Mouse (Mus musculus): ENCODE data around the gene Naxe. TPM values are rescaled to one million over a fixed set of nuclear protein-coding genes. Genes with fewer than 3 reads are reported as not detected.

The Naxe gene
- polyA plus RNA-seq, 1 experiment from 2014 or later, result 185 TPM

DNA sequence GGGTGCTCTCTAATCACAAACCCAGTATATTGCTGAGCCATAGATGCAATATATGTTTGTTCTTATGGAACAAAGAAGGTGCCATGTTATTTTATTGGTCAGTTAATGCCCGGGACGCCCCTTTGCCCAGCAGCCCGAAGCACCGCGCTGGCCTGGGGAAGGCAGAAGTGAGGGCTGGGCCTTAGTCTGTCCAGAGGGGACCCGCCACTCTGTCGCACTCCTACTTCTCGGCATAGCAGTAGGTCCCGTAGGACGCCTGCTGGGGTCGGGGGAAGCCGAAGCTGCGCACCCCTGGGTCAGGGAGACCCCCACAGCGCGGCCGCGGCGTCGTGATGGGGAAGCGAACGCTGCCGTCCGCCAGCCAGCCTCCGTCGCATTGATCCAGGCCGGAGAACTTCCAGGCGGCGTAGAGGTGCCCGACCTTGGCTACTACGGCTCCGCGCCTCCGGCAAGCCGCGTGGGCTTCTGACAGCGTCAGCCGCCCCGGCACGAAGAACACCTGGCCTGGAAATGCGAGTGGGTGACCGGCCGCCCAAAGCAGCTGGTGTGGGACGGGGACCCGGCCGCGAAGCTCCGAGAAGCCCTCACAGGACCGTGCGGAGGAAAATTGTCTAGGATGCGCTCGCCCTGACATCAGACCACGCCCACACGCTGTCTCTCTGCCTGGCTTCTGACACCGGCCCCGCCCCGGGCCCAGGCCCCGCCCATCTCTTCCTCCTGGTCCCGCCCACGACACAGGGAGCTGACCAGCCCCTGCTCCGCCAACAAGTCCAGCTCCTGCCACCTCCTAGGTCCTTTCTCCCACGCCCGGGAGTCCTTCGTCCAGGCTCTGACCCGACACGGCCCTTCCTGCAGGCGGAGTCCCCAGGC lies 35.7 kb downstream of the Naxe start:
- Histone ChIP-seq H3K36me3 (no peaks in the 10 kb centered on the region), H3K27ac (no peak overlapping the region), H3K27me3 (peaks cover 84% of the 10 kb centered on the region), H3K4me2 (peak overlapping the region; percentile 95), H3K9ac (replicated peaks) (peak overlapping the region; percentile 44; the same call in 1 of the 2 replicates), H3K4me1 (replicated peaks) (peaks cover 18% of the 10 kb centered on the region), H3K9me3 (no peaks in the 10 kb centered on the region), H3K4me3 (replicated peaks) (peak overlapping the region; percentile 52)
- peak; percentile 78 for ATAC-seq (ENCODE audit: insufficient number of reproducible peaks, insufficient read depth, low FRiP score, low TSS enrichment, low read depth)
- under 1% methylated on average over 65 of the region's 66 CpGs for whole genome bisulfite sequencing

GRCm38 (mm10) chr3:88010634-88011265 lies 47.5 kb downstream of the Naxe start:
- H3K27ac ChIP-seq, result no peak overlapping the region
- no peak overlapping the region for H3K4me3 ChIP-seq (replicated peaks)
- H3K4me2 ChIP-seq, result no peak overlapping the region
- no peak for ATAC-seq (ENCODE audit: insufficient number of reproducible peaks, insufficient read depth, low FRiP score, low TSS enrichment, low read depth)
- no peaks in the 10 kb centered on the region for H3K4me1 ChIP-seq (replicated peaks)
- H3K36me3 ChIP-seq, result no peaks in the 10 kb centered on the region
- H3K9ac ChIP-seq (replicated peaks), result no peak overlapping the region
- H3K27me3 ChIP-seq, result peaks cover 29% of the 10 kb centered on the region
- WGBS, result 11% methylated on average over 6 of the region's 6 CpGs
- H3K9me3 ChIP-seq, result 0 out of 2 replicates have a peak, but pooled peaks cover 5% of the 10 kb centered on the region

Other genes with a start within 250 kb of the Naxe start
- 12.0 and 14.2 TPM in 2 replicates for gene Pear1, start 234.2 kb downstream of the Naxe start, polyA plus RNA-seq (2016; fragmentation: Nextera tagmentation; extraction: Ambion mirVana)
- gene Sh2d2a, start 211.7 kb downstream of the Naxe start, polyA plus RNA-seq (2016; fragmentation: Nextera tagmentation; extraction: Ambion mirVana), result not detected in 2 replicates
- gene Prcc, start 172.9 kb downstream of the Naxe start, polyA plus RNA-seq (2016; fragmentation: Nextera tagmentation; extraction: Ambion mirVana), result 15.8 and 16.2 TPM in 2 replicates
- gene Hdgf, start 152.2 kb downstream of the Naxe start, polyA plus RNA-seq (2016; fragmentation: Nextera tagmentation; extraction: Ambion mirVana), result 286 and 294 TPM in 2 replicates
- 80.4 and 85.9 TPM in 2 replicates for gene Mrpl24, start 139.0 kb downstream of the Naxe start, polyA plus RNA-seq (2016; fragmentation: Nextera tagmentation; extraction: Ambion mirVana)
- 83.2 and 86.4 TPM in 2 replicates for gene Isg20l2, start 128.2 kb downstream of the Naxe start, polyA plus RNA-seq (2016; fragmentation: Nextera tagmentation; extraction: Ambion mirVana)
- gene Rrnad1, start 127.8 kb downstream of the Naxe start, polyA plus RNA-seq (2016; fragmentation: Nextera tagmentation; extraction: Ambion mirVana), result 22.4 and 26.5 TPM in 2 replicates
- 614 and 667 TPM in 2 replicates for gene Crabp2, start 109.8 kb downstream of the Naxe start, polyA plus RNA-seq (2016; fragmentation: Nextera tagmentation; extraction: Ambion mirVana)
- gene Nes, start 87.4 kb downstream of the Naxe start, polyA plus RNA-seq (2016; fragmentation: Nextera tagmentation; extraction: Ambion mirVana), result 29.4 and 32.5 TPM in 2 replicates
- gene Bcan, start 58.3 kb downstream of the Naxe start, polyA plus RNA-seq (2016; fragmentation: Nextera tagmentation; extraction: Ambion mirVana), result 0.13 and 0.65 TPM in 2 replicates
- 0.10 and 0.12 TPM in 2 replicates for gene Hapln2, start 30.9 kb downstream of the Naxe start, polyA plus RNA-seq (2016; fragmentation: Nextera tagmentation; extraction: Ambion mirVana)
- gene Gpatch4, start 15.4 kb downstream of the Naxe start, polyA plus RNA-seq (2016; fragmentation: Nextera tagmentation; extraction: Ambion mirVana), result 30.8 and 31.1 TPM in 2 replicates
- not detected in 2 replicates for gene Ttc24, start 19.8 kb upstream of the Naxe start, polyA plus RNA-seq (2016; fragmentation: Nextera tagmentation; extraction: Ambion mirVana)
- gene Iqgap3, start 23.5 kb upstream of the Naxe start, polyA plus RNA-seq (2016; fragmentation: Nextera tagmentation; extraction: Ambion mirVana), result 24.3 and 25.6 TPM in 2 replicates
- 12.1 and 14.3 TPM in 2 replicates for gene Mef2d, start 83.9 kb upstream of the Naxe start, polyA plus RNA-seq (2016; fragmentation: Nextera tagmentation; extraction: Ambion mirVana)
- gene Rhbg, start 196.2 kb upstream of the Naxe start, polyA plus RNA-seq (2016; fragmentation: Nextera tagmentation; extraction: Ambion mirVana), result 1.3 TPM in 2 replicates
- 0.25 TPM in 1 of 2 replicates, not detected in the other for gene Gm38392, start 228.7 kb upstream of the Naxe start, polyA plus RNA-seq (2016; fragmentation: Nextera tagmentation; extraction: Ambion mirVana)
- gene Tsacc, start 238.5 kb upstream of the Naxe start, polyA plus RNA-seq (2016; fragmentation: Nextera tagmentation; extraction: Ambion mirVana), result 13.5 and 14.3 TPM in 2 replicates
- 642 and 647 TPM in 2 replicates for gene Cct3, start 238.6 kb upstream of the Naxe start, polyA plus RNA-seq (2016; fragmentation: Nextera tagmentation; extraction: Ambion mirVana)